Mouse (Mus musculus) embryonic facial prominence, embryonic 15.5 days (tissue): Measurements from ENCODE around the gene Macrod2. TPM values are rescaled to one million over a fixed set of nuclear protein-coding genes. Genes with fewer than 3 reads are reported as not detected.

Experiments
- ATAC-seq: fragments of 200-750 bp; cut with Nextera tagmentation; 2 replicates; pipeline ENCODE4 v1.8.0; 2017; ENCODE audit warnings: low read depth, moderate TSS enrichment; ENCODE audit not compliant: insufficient number of reproducible peaks, low FRiP score, low TSS enrichment
- H3K27ac ChIP-seq: fragments of 300-500 bp; sonication (generic); replicated peaks from 2 replicates; pipeline ENCODE4 v1.5.1; 2015; ENCODE audit warnings: mild to moderate bottlenecking, inconsistent platforms
- H3K27me3 ChIP-seq: fragments of 300-500 bp; sonication (generic); 2 replicates; pipeline ENCODE4 v1.6.1; 2015; ENCODE audit warnings: inconsistent platforms
- H3K36me3 ChIP-seq: fragments of 300-500 bp; sonication (generic); 2 replicates; pipeline ENCODE4 v1.6.1; 2015; ENCODE audit warnings: mild to moderate bottlenecking, inconsistent platforms
- H3K4me1 ChIP-seq: fragments of 300-500 bp; sonication (generic); 2 replicates; pipeline ENCODE4 v1.6.1; 2015; ENCODE audit warnings: inconsistent platforms
- H3K4me2 ChIP-seq: fragments of 300-500 bp; sonication (generic); replicated peaks from 2 replicates; pipeline ENCODE4 v1.6.1; 2015; ENCODE audit warnings: mild to moderate bottlenecking, inconsistent platforms
- H3K4me3 ChIP-seq: fragments of 300-500 bp; sonication (generic); replicated peaks from 2 replicates; pipeline ENCODE4 v1.5.1; 2015; ENCODE audit warnings: mild to moderate bottlenecking, inconsistent platforms
- H3K9ac ChIP-seq: fragments of 300-500 bp; sonication (generic); 2 replicates; pipeline ENCODE4 v1.6.1; 2015; ENCODE audit warnings: inconsistent platforms
- H3K9me3 ChIP-seq: fragments of 300-500 bp; sonication (generic); replicated peaks from 2 replicates; pipeline ENCODE4 v1.6.1; 2016; ENCODE audit warnings: inconsistent platforms
- WGBS: fragments of 180-500 bp; shearing (Covaris S2); methylation state at CpG from one replicate; pipeline ENCODE4 v1.1.7; 2015; 5-methylcytosine and 5-hydroxymethylcytosine counted together
- polyA plus RNA-seq: library from polyadenylated mRNA; unstranded; fragments of >200 nt; fragmentation: Nextera tagmentation; extraction: Ambion mirVana; gene quantifications from 2 replicates; pipeline ENCODE4 v1.2.1, GENCODE M21; 2015

The Macrod2 gene
- polyA plus RNA-seq, 1 experiment from 2014 or later, result 38.9 TPM

DNA sequence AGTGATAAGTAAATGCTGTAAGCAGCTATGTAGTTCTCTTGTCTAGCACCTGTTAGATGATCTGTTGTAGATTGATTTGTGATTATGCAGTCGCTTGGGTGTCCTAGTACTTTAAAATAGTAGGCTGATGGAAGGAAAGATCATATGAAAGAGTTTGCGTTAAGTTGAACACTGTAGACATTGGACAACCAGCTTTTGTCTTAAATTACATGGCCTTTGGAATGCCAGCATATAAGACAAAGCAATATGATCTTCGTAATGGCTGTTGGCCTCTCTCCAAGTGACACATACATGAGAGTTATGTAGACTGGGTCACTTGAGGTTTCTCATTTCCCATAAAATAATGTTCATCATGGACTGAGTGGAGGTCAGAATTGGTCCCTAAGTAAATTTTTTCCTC, 778.5 kb downstream of the Macrod2 start:
- Histone ChIP-seq H3K9me3 (no peaks in the 10 kb centered on the region), H3K27ac (no peak overlapping the region), H3K4me2 (no peak overlapping the region), H3K4me1 (no peaks in the 10 kb centered on the region), H3K4me3 (no peak overlapping the region), H3K27me3 (no peaks in the 10 kb centered on the region), H3K9ac (no peak overlapping the region), H3K36me3 (no peaks in the 10 kb centered on the region)
- ATAC-seq, result no peak
- 55% methylated on average over 3 of the region's 3 CpGs for WGBS

DNA sequence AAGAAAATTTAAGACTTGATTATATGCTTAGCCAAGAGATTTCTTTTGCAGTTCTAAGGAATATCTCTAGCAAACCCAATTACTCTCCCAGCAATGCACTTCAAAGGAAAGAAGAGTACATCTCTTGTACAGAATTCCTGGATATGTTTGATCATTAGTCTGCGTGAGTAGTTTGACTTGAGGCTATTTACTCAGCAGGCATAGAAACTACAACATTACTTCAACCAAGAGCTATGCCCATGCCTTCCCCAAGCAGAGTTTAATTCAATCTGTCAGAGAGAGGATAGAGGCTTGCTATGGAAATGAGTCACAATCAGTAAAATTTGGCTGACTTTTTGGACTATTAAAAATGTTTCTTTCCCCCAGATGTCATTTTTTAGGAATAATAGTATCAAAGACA, 785.5 kb downstream of the Macrod2 start:
- 25% methylated on average over 1 of the region's 1 CpGs for WGBS
- H3K4me1 ChIP-seq, result no peaks in the 10 kb centered on the region

GRCm38 (mm10) chr2:141182034-141182759, 787.1 kb downstream of the Macrod2 start:
- Histone ChIP-seq H3K9me3 (no peaks in the 10 kb centered on the region), H3K27me3 (no peaks in the 10 kb centered on the region), H3K4me1 (no peaks in the 10 kb centered on the region), H3K36me3 (no peaks in the 10 kb centered on the region), H3K4me3 (no peak overlapping the region), H3K4me2 (no peak overlapping the region), H3K27ac (no peak overlapping the region), H3K9ac (no peak overlapping the region)
- 85% methylated on average over 5 of the region's 5 CpGs for WGBS
- no peak for ATAC-seq

More for the DNA sequence above, 785.5 kb downstream of the Macrod2 start:
- H3K9ac ChIP-seq, result no peak overlapping the region
- no peak overlapping the region for H3K4me2 ChIP-seq
- H3K27me3 ChIP-seq, result no peaks in the 10 kb centered on the region
- H3K9me3 ChIP-seq, result no peaks in the 10 kb centered on the region
- no peak overlapping the region for H3K27ac ChIP-seq
- no peaks in the 10 kb centered on the region for H3K36me3 ChIP-seq
- H3K4me3 ChIP-seq, result no peak overlapping the region
- no peak for ATAC-seq

DNA sequence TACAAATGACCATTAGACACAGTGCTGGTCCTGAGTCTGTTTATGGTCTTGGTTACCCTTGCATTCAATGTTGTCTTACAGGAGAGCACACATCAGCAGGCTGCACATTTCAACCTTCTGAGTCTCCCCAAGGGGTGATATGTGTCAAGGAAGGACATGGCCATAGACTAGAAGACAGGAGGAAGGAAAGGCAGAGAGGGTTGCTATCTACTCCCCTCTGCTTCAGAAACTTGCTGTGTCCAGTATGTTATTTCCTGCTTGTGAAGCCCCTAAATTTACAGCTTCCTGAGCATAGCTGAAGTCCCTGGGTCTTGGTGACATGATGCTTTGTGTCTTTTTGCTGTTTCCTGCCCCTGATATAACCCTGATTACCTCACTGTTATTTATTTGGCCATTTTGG, 799.4 kb downstream of the Macrod2 start:
- Histone ChIP-seq H3K27ac (no peak overlapping the region), H3K27me3 (no peaks in the 10 kb centered on the region), H3K9ac (no peak overlapping the region), H3K4me1 (no peaks in the 10 kb centered on the region), H3K4me2 (no peak overlapping the region), H3K9me3 (no peaks in the 10 kb centered on the region), H3K36me3 (no peaks in the 10 kb centered on the region), H3K4me3 (no peak overlapping the region)
- ATAC-seq, result no peak

DNA sequence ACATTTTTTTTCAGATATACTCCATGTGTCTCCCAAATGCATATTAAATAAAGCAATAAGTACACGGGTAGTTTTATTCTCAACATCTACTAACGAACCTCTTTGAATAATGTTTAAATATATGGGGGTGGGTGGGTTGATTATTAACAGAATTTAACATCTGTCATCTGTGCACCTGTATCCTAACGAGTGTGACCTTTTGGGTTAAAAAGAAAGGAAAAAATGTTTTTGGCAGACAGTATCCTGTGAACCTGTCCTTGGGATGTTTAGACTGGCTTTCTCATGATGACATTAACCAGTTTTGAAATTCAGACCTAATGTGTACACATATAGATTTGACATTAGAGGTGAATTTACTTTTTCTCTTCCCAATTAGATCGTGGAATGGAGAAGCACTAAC, 805.4 kb downstream of the Macrod2 start:
- Histone ChIP-seq H3K9me3 (no peaks in the 10 kb centered on the region), H3K27me3 (no peaks in the 10 kb centered on the region), H3K36me3 (no peaks in the 10 kb centered on the region), H3K4me1 (no peaks in the 10 kb centered on the region), H3K4me3 (no peak overlapping the region), H3K4me2 (no peak overlapping the region), H3K27ac (no peak overlapping the region), H3K9ac (no peak overlapping the region)
- ATAC-seq, result no peak
- 73% methylated on average over 4 of the region's 4 CpGs for WGBS

DNA sequence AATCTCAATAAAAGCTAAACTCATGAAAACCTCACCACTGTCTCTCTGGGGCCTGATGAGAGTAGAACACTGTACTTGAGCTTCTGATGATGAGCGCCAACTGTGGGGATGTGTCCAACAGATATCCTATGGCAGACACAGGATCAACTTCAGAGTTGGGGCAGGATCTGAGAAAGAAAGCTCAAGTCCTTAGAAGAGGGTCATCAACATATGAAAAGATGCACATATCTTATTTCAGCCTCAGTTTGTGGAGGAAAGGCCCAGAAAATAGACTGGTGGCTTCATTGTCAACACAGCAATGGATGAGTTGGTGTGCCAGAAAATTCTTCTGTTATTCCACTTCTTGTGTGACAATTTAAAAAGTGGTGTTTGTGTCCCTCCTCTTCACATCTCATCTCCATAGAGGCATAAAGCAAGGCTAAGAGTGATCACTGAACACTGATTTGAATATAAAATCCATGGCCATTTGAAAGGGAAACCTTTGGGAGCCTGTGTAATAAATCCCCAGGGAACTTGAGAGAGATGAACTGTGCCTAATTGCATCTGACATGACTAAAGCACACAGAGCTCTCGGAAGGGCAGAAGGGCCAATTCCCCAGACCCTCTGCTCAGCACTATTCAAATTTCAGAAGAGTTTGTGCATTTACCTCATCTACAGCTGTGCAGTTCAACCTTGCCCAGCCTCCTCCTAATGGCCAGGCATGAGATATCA, 806.4 kb downstream of the Macrod2 start:
- ATAC-seq, result no peak; the same call in 1 of the 2 replicates
- no peak overlapping the region for H3K9ac ChIP-seq
- WGBS, result 74% methylated on average over 2 of the region's 2 CpGs

DNA sequence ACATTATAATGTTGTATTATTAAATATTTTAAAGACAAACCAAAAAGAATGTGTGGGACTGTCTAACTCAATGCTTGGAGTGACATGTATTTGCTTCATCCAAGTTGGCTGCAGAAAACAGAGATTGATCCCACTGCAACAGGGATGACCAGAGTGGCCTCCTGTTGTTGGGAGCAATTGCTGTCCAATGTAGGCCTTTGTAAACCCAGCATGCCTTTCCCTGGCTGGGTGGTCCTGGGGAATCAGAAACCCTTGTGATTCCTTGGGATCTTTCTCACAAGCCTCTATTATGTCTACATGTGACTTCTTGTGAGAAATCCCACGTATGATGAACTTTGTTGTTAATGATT, 806.9 kb downstream of the Macrod2 start:
- WGBS, result 81% methylated on average over 1 of the region's 1 CpGs
- Histone ChIP-seq H3K4me2 (no peak overlapping the region), H3K9ac (no peak overlapping the region), H3K4me1 (no peaks in the 10 kb centered on the region), H3K27ac (no peak overlapping the region), H3K4me3 (no peak overlapping the region), H3K36me3 (no peaks in the 10 kb centered on the region), H3K27me3 (no peaks in the 10 kb centered on the region), H3K9me3 (no peaks in the 10 kb centered on the region)
- no peak for ATAC-seq

More for the DNA sequence above, 806.4 kb downstream of the Macrod2 start:
- H3K4me2 ChIP-seq, result no peak overlapping the region
- H3K4me3 ChIP-seq, result no peak overlapping the region
- H3K4me1 ChIP-seq, result no peaks in the 10 kb centered on the region
- no peaks in the 10 kb centered on the region for H3K36me3 ChIP-seq
- H3K27me3 ChIP-seq, result no peaks in the 10 kb centered on the region
- no peak overlapping the region for H3K27ac ChIP-seq
- no peaks in the 10 kb centered on the region for H3K9me3 ChIP-seq

- ATAC-seq, result no peak
- Histone ChIP-seq H3K27me3 (no peaks in the 10 kb centered on the region), H3K9me3 (no peaks in the 10 kb centered on the region), H3K4me2 (no peak overlapping the region), H3K9ac (no peak overlapping the region), H3K27ac (no peak overlapping the region), H3K4me3 (no peak overlapping the region), H3K4me1 (no peaks in the 10 kb centered on the region), H3K36me3 (no peaks in the 10 kb centered on the region)
- WGBS, result 82% methylated on average over 5 of the region's 5 CpGs
These were observed 816.2 kb downstream of the Macrod2 start for GRCm38 (mm10) chr2:141211346-141211745.

- Histone ChIP-seq H3K27ac (no peak overlapping the region), H3K4me1 (no peaks in the 10 kb centered on the region), H3K9me3 (no peaks in the 10 kb centered on the region), H3K27me3 (no peaks in the 10 kb centered on the region), H3K36me3 (no peaks in the 10 kb centered on the region), H3K4me3 (no peak overlapping the region), H3K9ac (no peak overlapping the region), H3K4me2 (no peak overlapping the region)
- ATAC-seq, result no peak
- 80% methylated on average over 2 of the region's 2 CpGs for WGBS
These were observed 817.2 kb downstream of the Macrod2 start for GRCm38 (mm10) chr2:141212291-141212690.

DNA sequence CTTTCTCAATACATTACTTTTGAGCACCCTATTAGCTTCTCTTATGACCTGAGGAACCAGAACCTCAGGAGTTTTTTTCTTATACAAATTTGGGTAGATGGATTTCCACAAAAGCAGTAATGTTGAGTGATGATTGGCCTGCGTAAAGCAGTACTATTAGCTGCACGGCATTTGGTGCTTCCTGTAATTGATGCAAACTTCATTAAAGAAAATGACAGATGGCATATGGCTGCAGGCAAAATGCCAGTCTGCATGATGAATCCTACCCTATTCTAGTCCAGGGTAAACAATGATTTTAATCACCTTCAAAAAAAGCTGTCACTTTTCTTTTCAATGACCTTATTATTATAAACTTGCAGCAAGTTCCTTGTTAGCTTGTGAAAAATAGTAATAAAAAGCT, 822.4 kb downstream of the Macrod2 start:
- no peaks in the 10 kb centered on the region for H3K27me3 ChIP-seq
- no peak overlapping the region for H3K4me3 ChIP-seq
- H3K9me3 ChIP-seq, result no peaks in the 10 kb centered on the region

DNA sequence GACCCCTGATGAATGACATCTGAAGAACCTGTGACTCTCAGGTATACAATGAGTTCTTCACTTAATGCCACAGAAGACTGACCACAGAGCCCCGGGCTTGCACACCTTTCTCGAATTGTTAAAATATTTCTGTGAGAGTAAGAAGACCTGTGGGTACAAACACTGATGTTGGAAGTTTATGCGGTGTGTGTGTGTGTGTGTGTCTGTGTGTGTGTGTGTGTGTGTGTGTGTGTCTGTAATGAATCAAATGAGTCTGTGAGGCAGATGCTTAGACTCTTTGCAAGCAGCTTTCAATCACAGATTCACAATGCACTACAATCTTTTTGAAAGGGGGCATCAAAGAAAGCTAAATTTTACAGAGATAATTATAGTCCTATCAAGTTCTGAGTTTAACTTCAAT, 822.8 kb downstream of the Macrod2 start:
- H3K9ac ChIP-seq, result no peak overlapping the region
- H3K4me1 ChIP-seq, result no peaks in the 10 kb centered on the region
- H3K27me3 ChIP-seq, result no peaks in the 10 kb centered on the region
- no peak overlapping the region for H3K4me3 ChIP-seq
- H3K36me3 ChIP-seq, result no peaks in the 10 kb centered on the region
- WGBS, result 58% methylated on average over 3 of the region's 3 CpGs
- ATAC-seq, result no peak
- H3K4me2 ChIP-seq, result no peak overlapping the region
- H3K9me3 ChIP-seq, result no peaks in the 10 kb centered on the region
- H3K27ac ChIP-seq, result no peak overlapping the region

More for the DNA sequence above, 822.4 kb downstream of the Macrod2 start:
- 44% methylated on average over 2 of the region's 2 CpGs for WGBS
- ATAC-seq, result no peak
- Histone ChIP-seq H3K36me3 (no peaks in the 10 kb centered on the region), H3K9ac (no peak overlapping the region), H3K4me2 (no peak overlapping the region), H3K4me1 (no peaks in the 10 kb centered on the region), H3K27ac (no peak overlapping the region)

GRCm38 (mm10) chr2:141228809-141229208, 833.7 kb downstream of the Macrod2 start:
- no peaks in the 10 kb centered on the region for H3K36me3 ChIP-seq
- H3K9ac ChIP-seq, result no peak overlapping the region
- H3K27ac ChIP-seq, result no peak overlapping the region
- no peaks in the 10 kb centered on the region for H3K9me3 ChIP-seq
- peaks cover 14% of the 10 kb centered on the region for H3K4me1 ChIP-seq
- no peak for ATAC-seq
- WGBS, result 88% methylated on average over 1 of the region's 1 CpGs
- no peaks in the 10 kb centered on the region for H3K27me3 ChIP-seq
- H3K4me2 ChIP-seq, result no peak overlapping the region
- H3K4me3 ChIP-seq, result no peak overlapping the region
